Mouse (Mus musculus): ENCODE data around the gene Zdhhc15.
A peak's percentile ranks its signal among the peaks of the same experiment; 100 is the strongest.
"Not testable (repeated sequence)": the region's sequence is repeated elsewhere in the genome, so short reads cannot be mapped to it uniquely, and the experiment has no call there.

Gene Zdhhc15

GRCm38 (mm10) chrX:104670757-104671549, at the start of gene Zdhhc15:
Zdhhc15 (minus strand) TSS chrX:104671064.
- DNase-seq (ENCODE audit: low read depth, low spot score): peak; percentile 56

GRCm38 (mm10) chrX:104707935-104708334, 37.1 kb upstream of the Zdhhc15 start:
- no peak for DNase-seq (ENCODE audit: low read depth, low spot score)

DNA sequence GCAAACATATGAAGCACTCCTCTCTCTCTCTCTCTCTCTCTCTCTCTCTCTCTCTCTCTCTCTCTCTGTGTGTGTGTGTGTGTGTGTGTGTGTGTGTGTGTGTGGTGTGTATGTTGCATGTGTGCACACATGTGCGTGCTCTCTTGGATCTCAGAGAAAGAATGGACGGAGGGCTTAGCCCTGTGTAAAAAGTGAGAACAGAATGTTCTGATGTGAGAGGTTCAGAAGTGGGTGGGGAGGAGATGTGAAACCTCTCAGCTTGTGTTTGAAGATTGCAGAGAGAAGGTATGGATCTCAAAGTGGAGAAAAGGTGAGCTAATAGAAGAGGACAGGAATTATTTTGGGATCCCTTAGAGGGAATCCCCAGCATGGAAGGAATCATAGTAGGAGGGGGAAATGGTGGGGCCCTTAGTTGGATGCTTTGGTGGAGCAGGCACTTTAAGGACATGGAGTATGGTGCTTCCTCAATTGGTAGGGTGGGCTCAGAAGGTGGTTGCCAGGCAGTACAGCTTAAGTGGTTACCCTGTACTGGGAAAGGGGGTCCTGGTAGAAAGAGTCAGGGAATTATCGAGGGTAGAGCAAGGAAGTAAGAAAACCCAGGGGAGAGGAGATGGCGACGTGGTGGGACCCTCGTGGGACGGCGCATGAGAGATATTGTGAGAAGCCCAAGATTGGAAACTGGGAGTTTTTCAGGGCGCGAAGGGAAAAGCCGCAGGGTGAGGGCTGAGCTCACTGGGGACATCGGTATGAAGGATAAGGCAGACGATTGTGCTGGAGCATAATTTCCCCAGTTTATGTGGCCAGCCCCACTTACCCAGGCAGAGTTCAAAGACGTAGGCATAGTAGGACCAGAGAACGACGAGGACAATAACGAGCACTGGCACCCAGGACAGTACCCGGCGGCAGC, 761 bp downstream of the Zdhhc15 start:
- no peak for DNase-seq (ENCODE audit: low read depth, low spot score)

DNA sequence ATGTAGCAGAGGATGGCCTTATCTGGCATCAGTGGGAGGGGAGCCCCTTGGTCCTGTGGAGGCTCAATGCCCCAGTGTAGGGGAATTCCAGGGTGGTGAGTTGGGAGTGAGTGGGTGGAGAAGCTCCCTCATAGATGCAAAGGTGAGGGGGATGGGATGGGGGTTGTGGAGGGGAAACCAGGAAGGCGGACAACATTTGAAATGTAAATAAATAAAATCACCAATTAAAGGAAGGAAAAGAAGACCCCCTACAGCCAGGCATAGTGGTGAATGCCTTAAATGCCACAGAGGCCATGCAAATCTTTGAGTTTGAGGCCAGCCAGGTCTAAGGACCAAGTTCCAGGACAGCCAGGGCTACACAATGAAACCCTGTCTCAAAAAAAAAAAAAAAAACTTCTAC, 13.9 kb downstream of the Zdhhc15 start:
- no peak for DNase-seq (ENCODE audit: low read depth, low spot score)

GRCm38 (mm10) chrX:104612531-104612930, 58.3 kb downstream of the Zdhhc15 start:
- DNase-seq (ENCODE audit: low read depth, low spot score): no peak

GRCm38 (mm10) chrX:104603738-104604430, 67.0 kb downstream of the Zdhhc15 start:
- DNase-seq (ENCODE audit: low read depth, low spot score): not testable (repeated sequence)

DNA sequence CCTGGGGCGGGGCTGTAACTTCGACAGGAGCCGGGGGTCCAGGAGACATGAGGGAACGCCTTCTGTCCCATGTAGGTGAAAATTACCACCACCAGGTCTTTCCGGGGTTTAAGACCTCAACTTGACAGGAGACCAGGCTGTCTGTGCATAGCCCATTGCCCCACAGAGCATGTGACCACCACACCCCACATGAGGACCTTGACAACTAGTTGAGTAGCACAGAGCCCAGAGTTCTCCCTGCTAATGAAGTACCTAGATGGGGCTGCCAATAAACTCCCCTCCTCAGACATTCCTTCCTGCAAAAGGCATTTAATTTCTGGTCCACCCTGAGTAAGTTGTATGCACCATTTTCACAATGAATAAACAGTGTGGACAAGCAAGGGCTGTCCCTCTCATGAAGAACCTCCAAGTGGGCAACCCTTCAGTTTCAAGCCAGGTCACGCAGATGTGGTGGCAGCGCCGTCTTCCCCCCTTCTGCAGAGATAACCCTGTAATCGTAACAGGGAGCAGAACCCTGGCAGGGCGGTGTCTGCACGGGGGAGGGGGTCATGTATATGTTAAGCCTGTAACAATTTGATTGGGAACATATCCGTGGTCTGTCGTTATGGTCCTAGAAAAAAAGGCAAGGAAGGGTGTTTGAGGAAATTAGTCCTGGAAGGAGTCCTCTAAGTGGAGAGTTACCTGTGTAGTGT, 68.5 kb downstream of the Zdhhc15 start:
- not testable (repeated sequence) for DNase-seq (ENCODE audit: low read depth, low spot score)

DNA sequence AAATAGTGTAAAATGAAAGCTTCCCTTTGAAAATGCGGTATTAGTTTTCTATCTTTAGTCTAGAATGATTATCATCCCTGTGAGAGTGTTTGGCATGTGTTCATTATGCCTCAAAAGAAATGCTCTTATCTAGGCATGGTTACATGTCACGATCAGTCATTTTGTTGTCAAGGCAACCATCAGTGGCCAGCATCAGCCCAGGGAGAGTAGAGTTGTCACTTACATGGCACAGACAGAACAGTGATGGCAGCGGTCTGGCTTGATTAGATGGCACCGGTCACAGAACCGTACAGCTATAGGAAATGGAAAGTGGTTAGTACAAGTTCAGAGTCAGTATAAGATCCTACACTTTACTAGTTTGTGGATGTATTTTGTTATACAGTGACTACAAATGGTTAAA, 96.9 kb downstream of the Zdhhc15 start:
- DNase-seq (ENCODE audit: low read depth, low spot score): no peak

- no peak for DNase-seq (ENCODE audit: low read depth, low spot score)
These were observed 103.4 kb downstream of the Zdhhc15 start for GRCm38 (mm10) chrX:104567497-104567896.

DNA sequence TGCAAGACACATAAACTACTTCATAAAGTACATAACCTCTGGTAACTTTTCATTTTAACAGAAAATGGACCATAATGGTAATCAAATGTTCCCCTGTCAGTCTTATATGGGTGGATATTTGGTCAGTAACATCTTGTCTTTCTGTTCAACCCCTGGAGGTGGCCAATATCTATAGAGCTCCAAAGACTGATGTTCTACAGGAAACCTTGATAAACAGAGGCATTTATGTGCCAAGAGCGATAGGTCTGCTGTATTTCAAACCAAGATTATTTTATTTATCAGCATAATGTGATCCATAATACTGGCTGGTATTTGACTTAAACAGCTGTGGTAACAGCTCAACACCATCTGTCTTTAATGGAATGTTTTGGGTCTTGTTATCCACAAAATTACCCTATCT, 125.6 kb downstream of the Zdhhc15 start:
- DNase-seq (ENCODE audit: low read depth, low spot score): no peak

- no peak for DNase-seq (ENCODE audit: low read depth, low spot score)
These were observed 126.8 kb downstream of the Zdhhc15 start for GRCm38 (mm10) chrX:104543919-104544595.

DNA sequence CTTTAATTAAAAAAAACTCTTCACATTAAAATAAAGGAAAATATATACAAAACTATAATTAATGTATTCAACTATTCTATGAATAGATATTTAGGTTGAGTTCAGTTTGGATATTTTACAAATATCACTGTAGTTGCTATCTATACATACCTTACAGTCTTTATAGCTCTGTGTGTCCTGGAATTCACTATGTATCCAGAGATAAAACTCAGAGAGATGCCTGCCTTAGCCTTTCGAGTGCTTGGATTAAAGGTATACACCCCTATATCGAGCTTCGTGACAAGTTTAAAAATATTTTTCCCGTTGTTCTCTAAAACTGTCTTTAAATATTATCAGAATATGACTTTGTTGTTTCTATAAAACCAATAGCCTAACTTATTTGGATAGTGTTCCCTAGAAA, 128.2 kb downstream of the Zdhhc15 start:
- DNase-seq (ENCODE audit: low read depth, low spot score): no peak

GRCm38 (mm10) chrX:104501765-104502164, 169.1 kb downstream of the Zdhhc15 start:
- peak; percentile 16 for DNase-seq (ENCODE audit: low read depth, low spot score)

- no peak for DNase-seq (ENCODE audit: low read depth, low spot score)
These were observed 181.1 kb downstream of the Zdhhc15 start for GRCm38 (mm10) chrX:104489626-104490355.

DNA sequence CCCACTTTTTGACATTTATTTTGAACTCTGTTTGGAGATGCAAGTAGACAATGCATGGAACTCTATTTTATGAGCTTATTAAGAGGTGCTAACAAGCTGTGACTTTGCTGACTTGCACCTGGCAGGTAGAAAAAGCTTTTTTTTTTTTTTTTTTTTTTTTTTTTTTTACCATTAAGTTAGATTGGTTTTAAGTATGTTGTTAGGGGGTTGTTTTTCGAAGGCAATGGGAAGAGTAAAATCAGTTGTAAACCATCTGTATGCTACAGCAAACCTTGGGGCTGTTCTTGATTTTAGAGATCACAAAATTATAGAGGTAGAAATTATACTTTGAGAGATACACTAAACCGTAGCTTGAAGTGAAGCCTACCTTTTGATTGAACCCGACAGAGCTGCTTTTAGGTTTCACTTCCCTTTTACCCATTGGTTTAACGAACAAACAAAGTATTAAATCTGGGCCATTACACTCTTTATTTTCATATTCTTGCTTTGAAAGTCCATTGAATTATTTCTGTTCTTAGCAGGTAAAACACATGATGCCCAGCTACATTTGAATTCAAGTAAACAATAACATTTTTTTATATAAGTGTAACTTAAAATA, 181.9 kb downstream of the Zdhhc15 start:
- no peak for DNase-seq (ENCODE audit: low read depth, low spot score)

DNA sequence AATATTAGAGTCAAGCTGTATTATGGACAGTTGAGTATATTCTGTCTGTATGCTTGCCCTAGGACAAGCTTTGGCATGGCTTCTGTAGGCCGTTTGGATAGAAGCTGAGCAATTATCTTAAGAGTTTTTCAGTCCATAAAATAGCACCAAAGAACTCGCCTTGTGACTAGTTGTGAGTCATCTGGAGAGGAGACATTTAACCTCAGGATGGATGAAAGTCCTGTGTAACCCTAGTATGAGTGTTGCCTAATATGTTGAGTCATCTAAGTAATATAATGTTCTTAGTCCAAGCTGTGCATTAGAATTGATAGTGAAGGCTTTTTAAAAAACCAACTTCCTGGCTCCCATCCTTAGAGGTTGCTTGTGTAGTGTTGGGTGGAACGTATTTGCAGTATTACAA, 182.8 kb downstream of the Zdhhc15 start:
- DNase-seq (ENCODE audit: low read depth, low spot score): no peak

Data from brain, adult 2 months (tissue).